Mouse (Mus musculus): ENCODE data around the gene Tyro3. TPM values are rescaled to one million over a fixed set of nuclear protein-coding genes. Genes with fewer than 3 reads are reported as not detected.

Gene Tyro3
- 100 to 1,000 TPM; 191 to 198 TPM for total RNA-seq (2021)

DNA sequence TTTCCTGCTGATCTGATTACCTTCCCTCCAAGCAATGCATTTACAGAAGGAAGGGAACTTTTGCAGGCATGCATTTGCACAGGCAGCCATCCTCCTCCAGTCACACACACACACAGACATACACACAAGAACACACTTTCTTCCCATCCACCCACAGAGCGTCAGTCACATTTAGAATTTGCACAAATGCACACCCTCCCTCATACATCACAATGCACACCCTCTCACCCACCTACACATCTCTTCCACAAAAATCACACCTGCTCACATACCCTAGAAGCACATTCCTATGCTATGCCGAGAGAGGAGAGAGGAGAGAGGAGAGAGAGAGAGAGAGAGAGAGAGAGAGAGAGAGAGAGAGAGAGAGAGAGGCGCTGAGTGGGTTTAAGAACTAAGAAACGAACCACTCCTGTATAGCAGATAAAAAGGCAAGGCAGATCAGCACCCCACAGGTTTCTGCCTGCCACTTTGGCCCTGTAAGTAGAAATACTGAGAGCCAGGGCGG, at the start of gene Tyro3:
Gene Tyro3 (plus strand): TSS at position 455 of the 505 bp plus-strand sequence.
- DNase-seq (ENCODE audit: low spot score in 2 of 2), result peak; percentile 53 to 70
- intact Hi-C loops (cut with DNase I), result loop anchor here (5.0 kb wide), 1 partner anchor 75 kb away; no protein-coding TSS in a partner anchor

DNA sequence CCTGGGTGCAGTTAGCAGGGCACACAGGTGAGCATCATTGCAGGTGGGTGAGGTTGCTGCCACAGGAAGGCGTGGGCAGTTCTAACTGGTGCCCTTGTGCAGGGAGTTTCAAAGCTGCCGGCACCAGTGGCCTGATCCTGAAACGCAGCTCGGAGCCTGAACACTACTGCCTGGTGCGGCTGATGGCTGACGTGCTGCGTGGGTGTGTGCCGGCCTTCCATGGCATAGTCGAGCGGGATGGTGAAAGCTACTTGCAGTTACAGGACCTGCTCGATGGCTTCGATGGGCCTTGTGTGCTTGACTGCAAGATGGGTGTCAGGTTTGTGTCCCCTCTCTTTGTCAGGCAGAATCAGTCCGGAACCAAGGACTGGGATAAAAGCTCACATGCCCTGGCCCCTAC, 48.3 kb upstream of the Tyro3 start:
- no peak for DNase-seq (ENCODE audit: low spot score in 2 of 2)
- intact Hi-C loops (cut with DNase I), result no loop called here

DNA sequence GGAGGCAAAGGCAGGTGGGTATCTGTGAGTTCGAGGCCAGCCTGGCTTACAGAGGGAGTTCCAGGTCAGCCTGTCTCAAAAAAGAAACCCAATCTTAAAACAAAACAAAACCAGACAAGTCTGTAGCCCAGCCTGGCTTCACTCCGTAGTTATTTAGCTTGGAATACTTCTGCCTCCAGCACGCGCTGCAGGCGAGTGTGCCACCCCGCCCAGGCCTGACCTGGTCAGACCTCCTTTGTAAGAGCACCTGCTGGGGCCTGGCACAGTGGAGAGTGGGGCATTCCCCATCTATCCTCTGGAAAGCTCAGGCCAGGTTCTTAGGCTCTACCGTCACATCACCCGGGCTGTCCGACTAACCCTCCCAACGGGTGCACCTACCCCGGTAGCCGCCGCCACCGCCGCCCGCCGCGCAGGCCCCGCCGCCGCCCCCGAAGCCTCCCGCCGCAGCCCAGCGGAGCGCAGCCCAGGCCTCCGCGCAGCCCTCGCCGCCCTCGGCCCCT, 39.9 kb upstream of the Tyro3 start:
- DNase-seq (ENCODE audit: low spot score in 2 of 2), result no peak
- intact Hi-C loops (cut with DNase I), result no loop called here

DNA sequence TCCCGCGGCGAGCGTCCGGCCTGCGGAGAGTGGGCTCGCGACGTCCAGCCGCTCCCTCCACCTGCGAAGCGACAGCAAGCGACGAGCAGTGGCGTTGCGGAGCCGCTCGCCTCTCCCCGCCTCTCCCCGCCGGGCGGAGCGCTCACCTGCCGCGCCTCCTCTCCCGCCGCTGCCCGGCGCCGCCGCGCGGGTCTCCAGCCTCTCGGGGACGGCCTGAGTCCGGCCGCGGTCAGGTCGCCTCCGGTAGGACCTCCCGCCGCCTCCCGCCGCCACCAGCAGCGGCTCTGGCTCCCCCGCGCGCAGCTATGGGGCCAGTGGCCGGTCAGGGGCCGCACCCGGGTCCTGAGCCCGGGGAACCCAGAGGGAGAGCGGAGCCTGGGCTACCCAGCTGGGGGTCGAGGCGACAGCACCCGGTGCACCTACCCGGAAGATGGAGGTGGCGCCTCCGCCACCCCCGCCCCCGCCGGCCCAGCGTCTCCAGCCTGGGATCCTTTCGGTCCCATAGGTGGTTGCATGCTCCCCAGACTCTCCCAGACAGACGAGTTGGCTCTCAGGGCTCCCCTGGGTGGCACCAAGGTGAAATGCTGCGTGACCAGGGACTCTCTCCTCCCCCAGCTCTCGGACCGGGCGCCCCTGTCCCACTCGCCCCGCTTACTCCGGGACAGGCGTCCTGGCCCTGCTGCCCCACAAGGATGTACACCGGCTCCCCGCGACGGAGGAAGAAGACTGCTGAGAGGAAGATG, 39.3 kb upstream of the Tyro3 start:
- intact Hi-C loops (cut with DNase I), result no loop called here
- DNase-seq (ENCODE audit: low spot score in 2 of 2), result peak in 1 of 2 experiments; percentile 56

DNA sequence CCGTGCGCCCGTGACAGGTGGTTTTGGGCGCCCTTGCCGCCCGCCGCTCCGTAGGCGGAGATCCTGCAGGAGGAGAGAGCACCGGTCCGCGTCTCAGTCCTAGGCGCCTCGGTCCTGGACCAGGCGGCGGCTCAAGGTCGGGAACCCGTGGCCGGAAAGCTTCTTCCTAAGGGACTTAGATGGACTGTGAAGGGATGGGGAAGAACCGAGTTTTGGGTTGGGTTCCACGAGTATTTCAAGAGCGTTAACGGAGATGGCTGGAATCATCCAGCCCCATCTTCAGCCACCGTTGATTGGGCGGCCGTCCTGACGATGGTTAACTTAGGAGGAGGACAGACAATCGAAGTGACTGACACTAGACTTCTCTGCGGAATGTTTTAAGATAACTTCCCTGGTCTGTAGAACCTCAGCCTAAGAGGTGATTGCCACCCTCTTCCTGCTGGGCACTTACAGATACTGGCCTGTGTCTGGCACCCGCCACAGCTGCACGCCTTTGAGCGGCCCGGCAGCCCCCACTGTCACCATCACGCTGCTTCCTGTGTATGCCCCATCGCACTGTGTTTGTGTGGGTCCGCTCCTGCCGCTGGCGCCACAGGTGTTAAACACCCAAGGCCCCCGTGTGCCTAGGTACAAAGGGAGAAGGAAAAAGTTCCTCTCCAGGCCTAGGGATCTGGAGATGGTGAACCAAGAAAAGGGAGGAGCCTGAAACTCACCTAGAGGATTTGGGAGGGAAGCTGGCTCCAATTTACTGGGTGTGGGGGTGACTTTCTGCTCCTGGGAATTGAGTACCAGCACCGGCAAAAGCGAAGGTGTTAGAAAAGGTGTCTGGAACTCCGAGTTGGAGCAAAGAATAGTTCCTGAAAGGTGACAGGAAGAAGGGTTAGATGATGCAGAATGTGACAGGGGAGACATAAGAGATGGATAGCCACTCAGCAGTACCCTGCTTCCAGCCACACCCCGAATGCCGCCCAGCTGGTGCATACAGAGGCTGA, 38.4 kb upstream of the Tyro3 start:
- DNase-seq (ENCODE audit: low spot score in 2 of 2), result peak in 1 of 2 experiments; percentile 45
- intact Hi-C loops (cut with DNase I), result no loop called here

DNA sequence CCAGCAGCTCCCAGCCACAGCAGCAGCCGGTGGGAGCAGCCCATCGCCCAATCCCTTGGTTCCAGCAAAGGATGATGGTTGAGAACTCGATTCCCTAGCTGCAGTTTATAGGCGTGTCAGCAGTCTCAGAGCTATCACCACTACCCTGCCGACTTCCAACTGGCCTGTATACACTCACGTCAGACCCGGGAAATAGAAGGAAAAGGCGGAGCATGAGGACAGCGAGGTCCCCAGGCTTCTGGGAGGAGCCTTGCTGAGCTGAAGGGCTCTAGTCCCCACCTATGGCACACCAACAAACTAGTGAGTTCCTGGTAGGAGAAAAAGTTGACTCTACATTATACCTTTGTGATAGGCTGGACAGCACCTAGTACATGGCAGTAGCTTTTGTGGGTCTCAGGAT, 37.3 kb upstream of the Tyro3 start, which contains the start of gene Ltk:
Gene Ltk (minus strand): TSS at position 181 of the 400 bp plus-strand sequence.
- intact Hi-C loops (cut with DNase I), result no loop called here
- no peak for DNase-seq (ENCODE audit: low spot score in 2 of 2)

DNA sequence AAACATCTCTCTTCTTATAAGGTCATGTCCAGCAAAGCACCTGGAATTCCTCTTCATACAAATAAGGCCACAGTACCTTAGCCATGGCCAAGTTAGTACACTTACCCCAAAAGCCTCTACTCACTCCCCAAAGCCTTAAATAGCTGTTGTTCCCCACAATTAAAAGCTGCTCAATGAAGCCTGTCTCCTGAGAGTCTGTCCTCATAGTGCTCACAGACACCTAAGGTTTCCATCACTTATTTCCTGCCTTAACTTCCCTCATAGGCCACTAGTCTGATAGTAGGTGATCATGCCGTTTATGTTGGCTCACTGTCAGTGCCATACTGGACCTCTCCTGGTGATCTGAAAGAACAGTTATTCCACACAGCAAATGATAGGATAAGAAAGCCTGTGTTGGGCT, 35.3 kb upstream of the Tyro3 start:
- no peak for DNase-seq (ENCODE audit: low spot score in 2 of 2)
- intact Hi-C loops (cut with DNase I), result no loop called here

DNA sequence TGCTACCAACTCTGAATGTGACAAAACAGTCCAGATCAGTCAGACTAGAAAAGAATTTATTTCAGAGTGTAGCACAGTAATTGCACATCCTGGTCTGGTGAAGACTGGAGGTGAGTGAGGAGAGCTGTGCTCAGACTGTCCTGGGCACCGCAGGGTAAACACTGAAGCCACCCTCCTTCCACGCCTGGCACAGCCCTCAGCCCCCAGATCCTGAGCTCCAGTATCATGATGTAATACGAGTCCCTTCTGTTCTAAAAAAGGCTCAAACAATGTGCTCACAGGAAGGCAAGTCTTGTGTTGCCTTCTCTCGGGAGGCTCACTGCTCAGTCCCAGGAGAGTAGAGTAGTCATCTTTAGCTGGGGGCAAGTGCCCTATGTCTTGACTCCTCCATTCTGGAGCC, 33.6 kb upstream of the Tyro3 start:
- intact Hi-C loops (cut with DNase I), result no loop called here
- DNase-seq (ENCODE audit: low spot score in 2 of 2), result no peak

DNA sequence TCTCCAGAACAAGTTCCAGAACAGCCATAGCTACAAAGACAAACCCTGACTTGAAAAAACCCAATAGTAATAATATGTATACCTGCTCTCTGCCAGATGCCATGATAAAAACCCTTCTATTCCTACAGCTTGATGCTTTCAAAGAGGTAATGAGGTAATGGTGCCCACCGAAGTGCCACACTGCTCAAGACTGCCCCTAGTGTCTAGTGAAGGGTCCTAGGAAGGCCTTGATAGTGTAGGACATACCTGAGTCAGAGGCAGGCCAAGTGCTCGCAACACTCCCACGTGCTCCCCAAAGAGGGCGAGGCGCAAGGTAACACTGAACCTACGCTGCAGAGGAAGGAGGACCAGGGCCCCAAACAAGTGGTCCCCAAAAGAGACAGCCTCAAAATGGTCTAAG, 30.3 kb upstream of the Tyro3 start:
- intact Hi-C loops (cut with DNase I), result no loop called here
- DNase-seq (ENCODE audit: low spot score in 2 of 2), result no peak

DNA sequence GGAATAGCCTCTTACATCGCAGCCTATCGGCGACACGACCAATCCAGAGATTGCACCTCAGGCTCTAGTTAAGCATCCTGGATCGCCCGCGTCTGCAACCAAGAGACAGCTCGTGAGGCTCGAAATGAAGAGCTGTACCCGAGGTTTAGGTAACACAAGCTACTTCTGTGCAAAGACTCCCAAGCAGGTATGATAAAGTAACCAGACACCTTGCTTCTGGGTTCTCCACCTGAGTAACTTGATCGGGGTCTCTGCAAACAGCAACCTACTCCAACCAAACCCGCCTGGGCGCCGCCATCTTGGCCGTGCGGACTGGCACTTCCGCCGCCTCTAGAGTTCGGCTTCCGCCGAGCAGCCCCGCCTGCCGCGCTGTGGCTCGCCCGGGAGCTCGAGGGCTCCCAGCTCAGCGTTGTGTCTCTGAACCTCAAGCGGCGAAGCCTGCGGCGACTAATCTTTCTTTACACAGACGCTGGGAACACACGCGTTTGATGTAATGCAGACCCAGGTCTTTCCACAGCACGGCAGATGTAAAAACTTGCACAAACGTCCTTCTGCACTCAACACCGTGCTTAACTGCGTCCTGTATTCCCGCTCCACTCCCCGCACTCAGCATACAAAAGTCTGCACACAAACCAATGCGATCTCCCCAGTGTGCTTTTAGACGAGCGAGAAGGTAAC, 10.2 kb upstream of the Tyro3 start, which contains the start of gene Rpap1:
Gene Rpap1 (minus strand): TSS at position 332 of the 678 bp plus-strand sequence.
- DNase-seq (ENCODE audit: low spot score in 2 of 2), result peak; percentile 87
- intact Hi-C loops (cut with DNase I), result loop anchor here (10.0 kb wide), 1 partner anchor 157 kb away; no protein-coding TSS in a partner anchor

DNA sequence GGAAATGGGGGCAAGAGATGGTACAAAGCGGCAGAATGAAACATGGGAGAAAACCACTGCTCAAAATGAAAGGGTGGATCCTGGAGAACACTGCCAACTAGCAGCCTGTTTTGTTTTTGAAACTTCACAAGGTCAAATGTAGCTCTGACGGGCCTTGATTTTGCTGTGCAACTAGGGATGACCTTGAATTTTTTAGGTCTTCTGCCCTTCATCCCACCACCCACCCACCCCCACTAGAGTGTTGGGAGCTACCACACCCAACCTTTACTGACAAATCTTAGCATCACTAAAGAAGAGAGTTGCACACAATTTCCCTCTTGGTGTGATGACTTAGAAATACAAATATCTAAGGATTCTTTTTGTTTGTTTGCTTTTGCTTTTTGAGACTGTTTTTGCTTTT, 7.5 kb upstream of the Tyro3 start:
- DNase-seq (ENCODE audit: low spot score in 2 of 2), result no peak
- intact Hi-C loops (cut with DNase I), result loop anchor here (10.0 kb wide), 1 partner anchor 155 kb away; no protein-coding TSS in a partner anchor

DNA sequence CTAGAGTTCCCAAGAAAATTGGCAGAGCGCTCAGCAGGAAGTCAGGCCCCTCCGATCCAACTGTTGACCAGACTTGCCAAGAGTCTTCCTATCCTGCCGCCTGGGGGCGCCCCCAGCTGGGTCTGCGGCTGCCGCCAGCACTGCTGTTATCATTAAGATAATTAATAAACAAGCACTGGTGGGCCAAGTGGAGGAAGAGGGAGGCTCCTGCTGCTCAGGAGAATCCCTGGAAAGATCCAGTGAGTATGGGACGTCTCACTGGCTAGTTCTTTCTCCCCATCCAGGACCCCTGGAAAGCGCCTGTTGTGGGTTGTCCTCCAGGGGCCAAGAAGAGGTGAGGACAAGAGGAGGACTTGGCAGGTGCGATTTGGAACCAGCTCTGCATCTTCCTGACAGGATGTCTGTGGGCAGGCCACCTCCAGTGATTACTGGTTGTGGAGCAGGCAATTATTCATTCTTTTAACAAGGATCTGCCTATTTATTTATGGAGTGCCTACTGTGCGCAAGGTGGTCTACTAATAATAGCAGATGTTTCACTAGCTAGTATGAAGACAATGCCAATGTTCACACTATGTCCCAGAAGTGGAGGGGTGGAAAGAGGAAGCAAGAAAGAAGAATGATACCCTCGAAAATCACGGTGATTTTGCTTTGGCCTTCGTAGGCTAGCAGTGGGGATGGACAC, 854 bp downstream of the Tyro3 start:
- DNase-seq (ENCODE audit: low spot score in 2 of 2), result no peak
- intact Hi-C loops (cut with DNase I), result loop anchor here (2.0 to 5.0 kb wide), 2 partner anchors 56 to 74 kb away; partner anchors contain the start of gene Itpka

DNA sequence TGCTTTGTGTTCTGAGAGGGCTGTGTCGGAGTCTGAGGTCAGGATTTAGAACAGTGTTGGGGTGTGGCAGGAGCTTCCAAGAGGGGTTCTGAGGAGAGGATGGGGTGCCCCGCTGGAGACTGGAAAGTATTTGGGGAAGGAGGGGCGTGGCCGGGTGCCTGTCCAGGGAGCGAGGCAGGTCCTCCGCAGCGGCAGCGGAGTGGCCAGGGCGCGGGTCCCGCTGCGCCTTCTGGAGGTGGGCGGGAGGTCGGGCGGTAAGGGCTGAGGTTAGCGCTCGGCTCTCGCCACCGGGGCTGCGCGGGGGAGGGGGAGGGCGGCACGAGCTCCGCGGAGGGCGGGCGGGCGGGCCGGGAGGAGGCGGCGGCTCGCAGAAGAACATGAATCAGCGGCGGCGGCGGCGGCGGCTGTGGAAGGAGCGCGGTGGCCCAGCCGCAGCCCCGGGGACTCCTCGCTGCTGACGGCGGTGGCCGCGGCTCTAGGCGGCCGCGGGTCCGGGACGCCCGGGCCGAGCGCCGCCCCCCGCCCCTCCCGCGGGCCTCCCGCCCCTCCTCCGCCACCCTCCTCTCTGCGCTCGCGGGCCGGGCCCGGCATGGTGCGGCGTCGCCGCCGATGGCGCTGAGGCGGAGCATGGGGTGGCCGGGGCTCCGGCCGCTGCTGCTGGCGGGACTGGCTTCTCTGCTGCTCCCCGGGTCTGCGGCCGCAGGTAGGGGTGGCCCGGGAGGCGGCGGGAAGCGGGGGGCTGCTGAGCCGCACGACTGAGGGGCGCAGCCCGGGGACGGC, 1.8 kb downstream of the Tyro3 start:
- intact Hi-C loops (cut with DNase I), result loop anchor here (1.0 to 5.0 kb wide), 3 partner anchors 57 to 98 kb away; partner anchors contain the start of genes Itpka and Mga

DNA sequence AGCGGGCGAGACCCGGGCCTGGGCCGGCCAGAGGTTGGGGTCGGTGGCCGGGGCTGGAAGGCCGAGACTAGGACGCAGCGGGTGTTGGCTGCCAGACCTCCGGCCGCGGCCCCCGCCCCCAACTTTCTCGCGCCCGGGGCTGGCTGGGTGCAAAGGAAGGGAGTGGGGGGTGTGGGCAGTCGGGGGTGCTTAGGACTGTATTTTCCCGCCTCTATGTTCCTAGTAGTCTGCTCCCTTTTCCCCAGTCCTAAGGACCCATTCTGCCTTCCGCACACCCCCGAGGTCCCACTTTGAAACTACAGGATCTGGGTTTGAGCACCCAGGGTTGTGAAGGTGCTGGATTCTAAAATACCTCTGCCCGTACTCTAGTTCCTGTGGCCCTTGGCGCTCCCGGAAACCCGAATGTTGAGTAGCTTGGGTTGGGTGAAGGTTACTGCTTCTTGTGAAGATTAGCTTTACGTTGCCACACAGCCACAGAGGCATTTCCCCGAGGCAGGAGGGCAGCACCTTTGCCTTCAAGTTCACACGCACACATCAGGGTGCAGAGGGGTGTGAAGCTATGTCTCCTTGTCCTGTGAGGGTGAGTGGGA, 2.5 kb downstream of the Tyro3 start:
- intact Hi-C loops (cut with DNase I), result loop anchor here (1.0 to 5.0 kb wide), 4 partner anchors 43 to 97 kb away; partner anchors contain the start of genes Itpka and Mga
- DNase-seq (ENCODE audit: low spot score in 2 of 2), result peak in 1 of 2 experiments; percentile 34

More for the DNA sequence above, 1.8 kb downstream of the Tyro3 start:
- DNase-seq (ENCODE audit: low spot score in 2 of 2), result peak; percentile 52 to 67

DNA sequence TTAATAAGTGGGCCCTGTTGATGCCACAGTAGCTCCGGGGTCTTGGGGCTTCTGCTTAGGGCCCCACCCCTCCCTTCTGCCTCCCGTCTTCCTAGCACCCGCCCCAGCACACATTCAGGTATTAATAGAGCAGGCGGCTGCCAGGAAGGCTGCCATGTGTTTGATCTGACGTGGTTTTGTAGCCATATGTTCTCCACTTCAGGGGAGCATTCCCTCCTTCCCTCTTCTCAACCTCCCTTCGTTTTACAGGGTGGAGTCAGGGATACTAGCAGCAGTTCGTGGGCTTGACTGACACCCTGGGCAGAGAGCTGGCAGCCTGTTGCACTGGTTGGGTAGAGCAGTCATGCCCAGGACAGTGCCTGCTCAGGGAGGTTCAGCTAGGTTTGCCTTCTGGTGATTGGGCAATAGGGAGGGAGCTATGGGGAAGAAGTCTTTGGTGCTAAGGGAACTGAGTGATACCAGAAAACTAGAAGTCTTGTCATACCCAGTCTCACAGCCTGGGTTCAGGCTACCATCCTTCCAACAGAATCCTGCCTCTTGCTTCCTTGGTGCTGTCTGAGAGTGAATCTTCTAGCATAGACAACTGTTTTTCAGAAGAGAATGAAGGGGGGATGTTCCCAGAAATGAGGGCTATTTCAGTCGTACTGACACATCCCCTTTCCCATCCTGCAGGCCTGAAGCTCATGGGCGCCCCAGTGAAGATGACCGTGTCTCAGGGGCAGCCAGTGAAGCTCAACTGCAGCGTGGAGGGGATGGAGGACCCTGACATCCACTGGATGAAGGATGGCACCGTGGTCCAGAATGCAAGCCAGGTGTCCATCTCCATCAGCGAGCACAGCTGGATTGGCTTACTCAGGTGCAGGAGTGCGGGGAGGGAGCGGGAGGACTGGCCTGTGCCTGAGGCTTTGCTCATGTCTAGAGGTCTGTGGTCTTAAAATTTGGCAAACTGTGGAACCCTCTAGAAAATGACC, 3.6 kb downstream of the Tyro3 start:
- intact Hi-C loops (cut with DNase I), result loop anchor here (1.0 to 2.0 kb wide), 2 partner anchors 10 to 42 kb away; no protein-coding TSS in a partner anchor
- peak; percentile 74 to 83 for DNase-seq (ENCODE audit: low spot score in 2 of 2)

Measured in left cerebral cortex, postnatal 36 days (tissue).